Mouse (Mus musculus) erythroblast, embryonic 14.5 days (primary cell): ENCODE results near the gene Noc4l. TPM values are rescaled to one million over a fixed set of nuclear protein-coding genes. Genes with fewer than 3 reads are reported as not detected.

Experiments used
- H3K27me3 ChIP-seq: 2 replicates; pipeline ENCODE4 v1.6.1; 2012; ENCODE audit warnings: inconsistent platforms; ENCODE audit not compliant: control insufficient read depth
- H3K36me3 ChIP-seq: 2 replicates; pipeline ENCODE4 v1.6.1; 2012; ENCODE audit warnings: mild to moderate bottlenecking, inconsistent platforms; ENCODE audit not compliant: control insufficient read depth
- H3K4me1 ChIP-seq: 2 replicates; pipeline ENCODE4 v1.6.1; 2012; ENCODE audit warnings: inconsistent platforms; ENCODE audit not compliant: control insufficient read depth
- H3K4me3 ChIP-seq: replicated peaks from 2 replicates; pipeline ENCODE3; 2012; ENCODE audit warnings: moderate library complexity, mild to moderate bottlenecking, inconsistent platforms
- H3K9me3 ChIP-seq: 2 replicates; pipeline ENCODE4 v1.6.1; 2012; ENCODE audit warnings: low read length, inconsistent platforms, mixed read lengths; ENCODE audit not compliant: control insufficient read depth
- GATA1 ChIP-seq: IDR thresholded peaks from 2 replicates; pipeline ENCODE4 v1.6.1; 2012; ENCODE audit warnings: low read length, inconsistent platforms, mixed read lengths
- TAL1 ChIP-seq: IDR thresholded peaks from 3 replicates; pipeline ENCODE4 v1.6.1; 2012; ENCODE audit warnings: low read length, inconsistent platforms, mixed read lengths
- polyA plus RNA-seq: library from polyadenylated mRNA; stranded (reverse); fragments of >175 nt; gene quantifications from 2 replicates; pipeline ENCODE4 v1.2.3, GENCODE M21; 2012

Gene Noc4l
- 9.2 and 10.1 TPM in 2 replicates for polyA plus RNA-seq

GRCm38 (mm10) chr5:110652719-110653648 is at the start of gene Noc4l, which contains the start of gene Ddx51:
Noc4l (minus strand) TSS chr5:110653417.
Ddx51 (plus strand) TSS chr5:110653451.
- Histone ChIP-seq H3K4me3 (peak within 1 kb of the TSS; percentile 83), H3K9me3 (no peaks in the 10 kb centered on the region), H3K27me3 (no peaks in the 10 kb centered on the region), H3K4me1 (peaks cover 54% of the 10 kb centered on the region), H3K36me3 (peaks cover 80% of the 10 kb centered on the region)
- TF ChIP-seq TAL1, result no peak
- no peak for TF ChIP-seq GATA1

DNA sequence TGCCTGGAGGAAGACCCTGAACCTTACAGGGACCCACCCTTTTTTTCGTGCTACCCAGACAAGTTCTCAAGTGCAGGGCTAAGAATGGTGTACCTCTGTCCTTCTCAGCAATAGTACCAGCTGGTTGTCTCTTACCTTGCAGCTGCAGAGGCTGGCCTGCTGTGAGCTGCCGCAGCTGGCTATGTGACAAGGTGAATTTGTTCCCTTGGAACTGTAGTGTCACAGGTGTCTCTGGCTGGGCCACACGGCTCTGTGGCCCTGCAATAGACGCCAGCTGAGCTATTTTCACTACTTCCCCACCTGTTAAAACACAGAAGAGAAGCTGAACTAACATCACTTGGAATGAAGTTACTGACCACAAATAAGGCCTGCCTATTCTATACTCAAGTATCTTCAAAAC is 45.4 kb upstream of the Noc4l start:
- Histone ChIP-seq H3K4me3 (no peak overlapping the region), H3K9me3 (no peaks in the 10 kb centered on the region), H3K4me1 (no peaks in the 10 kb centered on the region), H3K36me3 (peaks cover 98% of the 10 kb centered on the region), H3K27me3 (no peaks in the 10 kb centered on the region)
- TF ChIP-seq GATA1 (no peak), TAL1 (no peak)

- H3K36me3 ChIP-seq, result peaks cover 100% of the 10 kb centered on the region
- H3K27me3 ChIP-seq, result no peaks in the 10 kb centered on the region
- H3K4me1 ChIP-seq, result no peaks in the 10 kb centered on the region
- TF ChIP-seq TAL1 (no peak), GATA1 (no peak)
- H3K4me3 ChIP-seq, result no peak overlapping the region
- H3K9me3 ChIP-seq, result no peaks in the 10 kb centered on the region
Measured at GRCm38 (mm10) chr5:110682041-110682440, 28.8 kb upstream of the Noc4l start.

- TF ChIP-seq TAL1, result no peak
- Histone ChIP-seq H3K36me3 (peaks cover 98% of the 10 kb centered on the region), H3K4me3 (no peak overlapping the region), H3K9me3 (no peaks in the 10 kb centered on the region), H3K27me3 (no peaks in the 10 kb centered on the region), H3K4me1 (no peaks in the 10 kb centered on the region)
Measured at GRCm38 (mm10) chr5:110665486-110666121, 12.4 kb upstream of the Noc4l start.

- no peak overlapping the region for H3K4me3 ChIP-seq
- no peaks in the 10 kb centered on the region for H3K27me3 ChIP-seq
- no peaks in the 10 kb centered on the region for H3K4me1 ChIP-seq
- peaks cover 97% of the 10 kb centered on the region for H3K36me3 ChIP-seq
- TF ChIP-seq GATA1 (no peak), TAL1 (no peak)
- H3K9me3 ChIP-seq, result no peaks in the 10 kb centered on the region
Measured at GRCm38 (mm10) chr5:110664750-110665269, 11.6 kb upstream of the Noc4l start.

DNA sequence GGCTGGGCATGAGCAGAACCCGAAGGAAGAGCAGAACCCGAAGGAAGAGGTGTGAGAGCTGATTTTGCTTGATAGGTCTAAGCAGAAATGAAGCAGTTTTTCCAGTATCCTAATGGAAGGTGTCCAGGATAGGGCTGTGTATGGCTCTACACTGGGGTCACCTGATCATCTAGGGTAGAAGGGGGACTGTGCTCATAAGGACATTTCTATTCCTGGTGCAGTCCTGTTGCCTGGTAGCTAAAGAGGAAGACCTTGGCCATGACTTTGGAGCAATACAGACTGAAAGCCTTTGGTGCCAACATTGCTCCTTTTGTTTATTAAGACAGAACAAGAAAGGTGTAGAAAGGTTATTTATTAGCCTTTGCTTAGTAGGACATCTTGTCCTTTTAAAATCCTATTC is 10.8 kb upstream of the Noc4l start:
- TF ChIP-seq TAL1 (no peak), GATA1 (no peak)
- Histone ChIP-seq H3K9me3 (no peaks in the 10 kb centered on the region), H3K4me3 (no peak overlapping the region), H3K4me1 (no peaks in the 10 kb centered on the region), H3K27me3 (no peaks in the 10 kb centered on the region), H3K36me3 (peaks cover 97% of the 10 kb centered on the region)

- Histone ChIP-seq H3K9me3 (no peaks in the 10 kb centered on the region), H3K27me3 (no peaks in the 10 kb centered on the region), H3K36me3 (peaks cover 97% of the 10 kb centered on the region), H3K4me1 (peaks cover 4% of the 10 kb centered on the region), H3K4me3 (no peak overlapping the region)
- TF ChIP-seq TAL1, result no peak
- no peak for TF ChIP-seq GATA1
Measured at GRCm38 (mm10) chr5:110659682-110660081, 6.5 kb upstream of the Noc4l start.

- H3K4me1 ChIP-seq, result peaks cover 50% of the 10 kb centered on the region
- H3K4me3 ChIP-seq, result peak overlapping the region; percentile 83
- peaks cover 80% of the 10 kb centered on the region for H3K36me3 ChIP-seq
- no peaks in the 10 kb centered on the region for H3K27me3 ChIP-seq
- H3K9me3 ChIP-seq, result no peaks in the 10 kb centered on the region
- TF ChIP-seq GATA1 (no peak), TAL1 (no peak)
Measured at GRCm38 (mm10) chr5:110653686-110654085, 469 bp upstream of the Noc4l start.

GRCm38 (mm10) chr5:110646377-110646776 is 6.8 kb downstream of the Noc4l start:
- no peak for TF ChIP-seq GATA1
- no peak for TF ChIP-seq TAL1
- Histone ChIP-seq H3K4me1 (peaks cover 45% of the 10 kb centered on the region), H3K36me3 (peaks cover 70% of the 10 kb centered on the region), H3K27me3 (no peaks in the 10 kb centered on the region), H3K9me3 (peaks cover 9% of the 10 kb centered on the region), H3K4me3 (no peak overlapping the region)
